Mouse (Mus musculus): ENCODE data around the gene Cdca8. TPM values are rescaled to one million over a fixed set of nuclear protein-coding genes. Genes with fewer than 3 reads are reported as not detected.

Cdca8 gene
- 16.6 TPM for polyA plus RNA-seq (2017; shearing (Covaris generic))

GRCm38 (mm10) chr4:124939211-124939610 lies at the start of gene Cdca8:
Gene Cdca8 (minus strand): TSS chr4:124939311.

GRCm38 (mm10) chr4:124985671-124986602 lies 46.8 kb upstream of the Cdca8 start, which contains the start of gene Rspo1:
Gene Rspo1 (plus strand): TSS chr4:124986430.

DNA sequence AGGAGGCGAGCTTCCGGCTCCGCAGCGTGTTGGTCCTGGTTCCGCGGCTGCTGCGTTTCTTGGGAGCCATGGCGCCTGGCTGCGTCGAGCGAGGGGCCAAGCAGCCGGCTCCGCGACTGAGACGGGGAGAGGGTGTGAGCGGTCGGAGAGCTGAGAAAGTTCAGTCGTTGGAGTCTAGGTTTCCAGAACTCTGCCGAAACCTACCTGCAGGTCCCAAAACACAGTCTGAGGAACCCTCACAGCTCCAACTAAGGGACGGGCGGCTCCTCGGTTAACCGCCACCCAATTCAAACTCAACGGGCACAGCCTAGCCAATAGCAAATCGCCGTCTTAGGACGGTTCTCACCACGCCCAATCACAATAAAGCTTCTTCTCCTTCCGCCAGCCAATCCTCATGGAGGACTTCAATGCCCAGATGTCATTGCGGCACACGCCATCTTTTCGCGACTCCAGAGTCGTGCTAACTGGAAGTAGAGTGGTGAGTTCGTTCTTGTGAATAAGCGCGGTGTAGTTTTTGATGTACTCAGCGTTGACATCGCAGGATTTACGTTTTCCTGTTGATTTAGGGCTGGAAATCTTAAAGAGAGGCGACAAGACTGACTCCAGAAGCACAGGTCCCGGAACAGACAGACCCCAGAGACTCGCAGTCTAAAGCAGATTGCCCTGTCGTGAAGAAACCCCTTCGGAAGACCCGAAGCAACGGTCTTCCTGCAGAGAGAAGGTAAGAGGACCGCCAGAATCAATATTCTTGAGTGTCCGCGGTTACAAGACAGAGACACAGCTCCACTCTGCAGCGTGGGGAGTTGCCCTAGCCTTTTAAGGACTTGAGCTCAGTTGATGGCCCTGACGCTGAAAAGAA lies 2.3 kb downstream of the Cdca8 start, which contains the start of gene 9930104L06Rik:
TSS of gene 9930104L06Rik (plus strand) at position 436 of the 859 bp plus-strand sequence.

GRCm38 (mm10) chr4:124880599-124880998 lies 58.5 kb downstream of the Cdca8 start, which contains the start of gene Epha10:
Gene Epha10 (plus strand): TSS chr4:124880899.

Other genes with a start within 250 kb of the Cdca8 start
- gene Utp11, start 245.7 kb downstream of the Cdca8 start, polyA plus RNA-seq (2017; shearing (Covaris generic)): 79.6 TPM
- gene Fhl3, start 238.6 kb downstream of the Cdca8 start, polyA plus RNA-seq (2017; shearing (Covaris generic)): 1.4 TPM
- gene Sf3a3, start 224.5 kb downstream of the Cdca8 start, polyA plus RNA-seq (2017; shearing (Covaris generic)): 134 TPM
- 153 TPM for gene Inpp5b, start 197.5 kb downstream of the Cdca8 start, polyA plus RNA-seq (2017; shearing (Covaris generic))
- gene Mtf1, start 137.2 kb downstream of the Cdca8 start, polyA plus RNA-seq (2017; shearing (Covaris generic)): 20.6 TPM
- gene Yrdc, start 88.6 kb downstream of the Cdca8 start, polyA plus RNA-seq (2017; shearing (Covaris generic)): 2.5 TPM
- 6.1 TPM for gene 1110065P20Rik, start 88.1 kb downstream of the Cdca8 start, polyA plus RNA-seq (2017; shearing (Covaris generic))
- gene Maneal, start 77.1 kb downstream of the Cdca8 start, polyA plus RNA-seq (2017; shearing (Covaris generic)): 0.20 TPM
- not detected for gene Epha10, start 58.4 kb downstream of the Cdca8 start, polyA plus RNA-seq (2017; shearing (Covaris generic))
- 12.8 TPM for gene 9930104L06Rik, start 2.3 kb downstream of the Cdca8 start, polyA plus RNA-seq (2017; shearing (Covaris generic))
- not detected for gene Rspo1, start 47.1 kb upstream of the Cdca8 start, polyA plus RNA-seq (2017; shearing (Covaris generic))
- 94.5 TPM for gene Gnl2, start 77.3 kb upstream of the Cdca8 start, polyA plus RNA-seq (2017; shearing (Covaris generic))
- not detected for gene Dnali1, start 126.4 kb upstream of the Cdca8 start, polyA plus RNA-seq (2017; shearing (Covaris generic))
- 13.9 TPM for gene Snip1, start 127.4 kb upstream of the Cdca8 start, polyA plus RNA-seq (2017; shearing (Covaris generic))
- 66.8 TPM for gene Meaf6, start 145.8 kb upstream of the Cdca8 start, polyA plus RNA-seq (2017; shearing (Covaris generic))
- 28.8 TPM for gene Zc3h12a, start 188.5 kb upstream of the Cdca8 start, polyA plus RNA-seq (2017; shearing (Covaris generic))

Data from activated CD4-positive, CD25-positive, alpha-beta regulatory T cell, adult 9 weeks (primary cell).